Mouse (Mus musculus): Measurements from ENCODE around the gene Rpgrip1l.

GRCm38 (mm10) chr8:91342196-91342595, 29.1 kb upstream of the Rpgrip1l start:
- TF ChIP-seq CTCF (IDR thresholded peaks at IDR 0.05; ENCODE audit: low read depth) (no peak), EP300 (optimal IDR thresholded peaks at IDR 0.05) (no peak)

All from stomach, postnatal 0 days (tissue).